Mouse (Mus musculus) olfactory bulb, adult 2 months (tissue): Measurements from ENCODE around the gene Bcar3.

Experiments used
- CTCF ChIP-seq: fragments of 200-500 bp; IDR thresholded peaks from 2 replicates; pipeline ENCODE4 v1.5.1; 2012; ENCODE audit warnings: low read depth, mild to moderate bottlenecking, low read length, moderate library complexity; ENCODE audit not compliant: insufficient read depth
- POLR2A ChIP-seq: fragments of 200-500 bp; IDR thresholded peaks from 2 replicates; pipeline ENCODE4 v1.6.1; 2012; ENCODE audit warnings: mild to moderate bottlenecking, low read depth, low read length, moderate library complexity; ENCODE audit not compliant: insufficient read depth

DNA sequence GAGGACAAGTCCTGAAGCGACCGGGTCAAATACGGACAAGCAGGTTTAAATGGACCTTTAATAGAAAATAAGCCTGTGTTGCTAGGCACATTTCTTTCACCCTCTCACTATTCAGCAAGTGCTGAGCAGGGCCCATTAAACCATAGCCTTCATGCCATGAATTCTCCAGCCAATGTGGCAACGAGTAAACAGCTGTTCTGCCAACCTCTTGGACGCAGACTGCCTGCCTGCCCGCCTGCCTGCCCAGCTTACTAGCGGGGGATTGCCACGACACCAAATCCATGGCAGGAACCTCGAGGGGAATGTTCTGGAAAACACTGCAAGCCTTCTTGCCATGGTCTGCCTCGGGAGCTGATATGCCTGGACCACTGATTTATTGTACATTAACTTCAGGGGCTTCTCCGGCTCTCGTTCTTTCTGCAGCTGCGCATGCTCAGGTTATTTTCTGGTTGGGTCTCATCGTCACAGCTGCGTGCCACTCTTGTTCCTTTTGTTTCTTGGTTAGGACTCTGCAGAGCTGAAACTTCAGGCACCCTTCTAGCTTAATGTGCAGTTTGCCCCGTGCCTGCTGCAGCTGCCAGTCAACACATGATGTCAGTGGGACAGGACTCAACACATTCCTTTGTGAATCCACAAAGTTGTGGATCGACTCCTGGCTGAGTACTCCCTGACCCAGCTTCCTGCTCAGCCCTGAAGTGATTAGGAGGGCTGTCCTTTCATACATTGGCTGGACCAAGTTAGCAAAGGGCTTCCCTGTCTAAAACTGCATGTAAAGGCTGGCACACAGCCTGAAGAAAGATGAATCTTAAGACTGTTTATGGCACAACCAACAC, 120.0 kb downstream of the Bcar3 start:
- 0 out of 2 replicates have a peak, but pooled peaks have one; percentile 22 for TF ChIP-seq POLR2A
- no peak for TF ChIP-seq CTCF
